Mouse (Mus musculus) Patski (cell line): ENCODE data around the gene Foxd1. TPM values are rescaled to one million over a fixed set of nuclear protein-coding genes. Genes with fewer than 3 reads are reported as not detected.

Experiments
- ATAC-seq: fragments of 100-300 bp; one replicate; pipeline ENCODE4 v1.8.0; 2021
- CTCF ChIA-PET: fragments of 350-600 bp; sonication (Branson Sonifier 250); formaldehyde crosslinking; loops from one replicate; lab custom pipeline; 2022; ENCODE audit warnings: inconsistent platforms; lab: Charles Lee
- POLR2A ChIA-PET: fragments of 350-600 bp; sonication (Branson Sonifier 250); formaldehyde crosslinking; loops from one replicate; lab custom pipeline; 2022; ENCODE audit warnings: antibody characterized with exemption, inconsistent platforms; lab: Charles Lee
- DNase-seq: peaks from one replicate; pipeline ENCODE4 v3.0.0-alpha.2; 2011; ENCODE audit warnings: low read depth, low spot score
- H3K27me3 ChIP-seq: fragments of 371-371 bp; one replicate; pipeline ENCODE4 v1.5.1; 2021
- CTCF ChIP-seq: fragments of 100-300 bp; IDR thresholded peaks from one replicate; pipeline ENCODE4 v1.5.1; 2021
- in situ Hi-C: fragments of 300-500 bp; cut with MboI; formaldehyde crosslinking; loops from 3 replicates; pipeline ENCODE4 v1.11.1; 2018; ENCODE audit warnings: low pct_unique_long_range_greater_than_20kb, mixed read lengths
- polyA plus RNA-seq: library from polyadenylated mRNA; unstranded; gene quantifications from one replicate; pipeline ENCODE4 v1.2.3, GENCODE M21; 2021

Foxd1 gene
- polyA plus RNA-seq, 1 experiment from 2014 or later: 15.1 TPM

GRCm38 (mm10) chr13:98382751-98383150 lies 28.7 kb downstream of the Foxd1 start:
- DNase-seq: no peak
- TF ChIP-seq CTCF: no peak
- in situ Hi-C loops: no loop called here
- no peak for ATAC-seq
- POLR2A ChIA-PET: interaction anchor here (0.6 kb wide), 1 partner anchor 24 kb away, joined by 3 read pairs; no protein-coding TSS in a partner anchor
- CTCF ChIA-PET: no interaction called here
- no peaks in the 10 kb centered on the region for H3K27me3 ChIP-seq

- ATAC-seq (no peak), DNase-seq (no peak)
- CTCF ChIA-PET: no interaction called here
- H3K27me3 ChIP-seq: no peaks in the 10 kb centered on the region
- POLR2A ChIA-PET: interaction anchor here (1.2 kb wide), 1 partner anchor 100 kb away, joined by 3 read pairs; no protein-coding TSS in a partner anchor
- no peak for TF ChIP-seq CTCF
- in situ Hi-C loops: no loop called here
Observed at GRCm38 (mm10) chr13:98383911-98384498, 30.0 kb downstream of the Foxd1 start.

GRCm38 (mm10) chr13:98385877-98386276 lies 31.8 kb downstream of the Foxd1 start:
- TF ChIP-seq CTCF: no peak
- ATAC-seq (no peak), DNase-seq (no peak)
- POLR2A ChIA-PET: interaction anchor here (0.7 kb wide), 1 partner anchor 865 kb away, joined by 3 read pairs; no protein-coding TSS in a partner anchor
- H3K27me3 ChIP-seq: no peaks in the 10 kb centered on the region
- CTCF ChIA-PET: no interaction called here
- in situ Hi-C loops: no loop called here

- CTCF ChIA-PET: no interaction called here
- no peak for TF ChIP-seq CTCF
- POLR2A ChIA-PET: no interaction called here
- no peaks in the 10 kb centered on the region for H3K27me3 ChIP-seq
- no peak for ATAC-seq
- in situ Hi-C loops: no loop called here
- DNase-seq: no peak
Observed at GRCm38 (mm10) chr13:98389092-98389491, 35.0 kb downstream of the Foxd1 start.

GRCm38 (mm10) chr13:98390363-98390762 lies 36.3 kb downstream of the Foxd1 start:
- in situ Hi-C loops: no loop called here
- no peak for DNase-seq
- POLR2A ChIA-PET: interaction anchor here (0.8 to 1.9 kb wide), 6 partner anchors 11 to 304 kb away, joined by 3 to 4 read pairs (median 4); partner anchors contain the start of gene Tmem171

GRCm38 (mm10) chr13:98390771-98391634 lies 37.0 kb downstream of the Foxd1 start:
- peak; percentile 22 for TF ChIP-seq CTCF
- H3K27me3 ChIP-seq: no peaks in the 10 kb centered on the region
- in situ Hi-C loops: no loop called here
- ATAC-seq: peak; percentile 75
- ChIA-PET CTCF (interaction anchor here (1.4 to 1.5 kb wide), 2 partner anchors 31 to 40 kb away, joined by 3 read pairs; no protein-coding TSS in a partner anchor), POLR2A (interaction anchor here (0.8 to 1.9 kb wide), 7 partner anchors 11 to 687 kb away, joined by 3 to 4 read pairs (median 3); partner anchors contain the start of genes Foxd1 and Tmem171)
- peak; percentile 20 for DNase-seq

More at GRCm38 (mm10) chr13:98390363-98390762, 36.3 kb downstream of the Foxd1 start:
- no peaks in the 10 kb centered on the region for H3K27me3 ChIP-seq
- no peak for ATAC-seq
- no peak for TF ChIP-seq CTCF
- CTCF ChIA-PET: interaction anchor here (1.4 kb wide), 1 partner anchor 32 kb away, joined by 3 read pairs; no protein-coding TSS in a partner anchor

- ChIA-PET CTCF (interaction anchor here (1.4 to 1.5 kb wide), 2 partner anchors 31 to 40 kb away, joined by 3 read pairs; no protein-coding TSS in a partner anchor), POLR2A (interaction anchor here (0.6 to 1.9 kb wide), 4 partner anchors 9 to 686 kb away, joined by 3 to 4 read pairs (median 4); partner anchors contain the start of gene Foxd1)
- H3K27me3 ChIP-seq: no peaks in the 10 kb centered on the region
- in situ Hi-C loops: no loop called here
- DNase-seq: peak; percentile 13
- no peak for TF ChIP-seq CTCF
- ATAC-seq: peak; percentile 28
Observed at GRCm38 (mm10) chr13:98391635-98391990, 37.6 kb downstream of the Foxd1 start.

GRCm38 (mm10) chr13:98392031-98392430 lies 38.0 kb downstream of the Foxd1 start:
- in situ Hi-C loops: no loop called here
- no peak for TF ChIP-seq CTCF
- ChIA-PET POLR2A (interaction anchor here (0.6 to 0.8 kb wide), 2 partner anchors 8 to 686 kb away, joined by 3 to 4 read pairs; no protein-coding TSS in a partner anchor), CTCF (interaction anchor here (1.5 kb wide), 1 partner anchor 41 kb away, joined by 3 read pairs; no protein-coding TSS in a partner anchor)
- H3K27me3 ChIP-seq: no peaks in the 10 kb centered on the region
- ATAC-seq (no peak), DNase-seq (no peak)

- H3K27me3 ChIP-seq: no peaks in the 10 kb centered on the region
- ChIA-PET POLR2A (no interaction called here), CTCF (no interaction called here)
- no peak for TF ChIP-seq CTCF
- DNase-seq (no peak), ATAC-seq (no peak)
- in situ Hi-C loops: no loop called here
Observed at GRCm38 (mm10) chr13:98393356-98394070, 39.5 kb downstream of the Foxd1 start.

Other genes with a start within 250 kb of the Foxd1 start
- gene Arhgef28, start 147.8 kb upstream of the Foxd1 start, polyA plus RNA-seq: 79.0 TPM
- gene Utp15, start 91.2 kb upstream of the Foxd1 start, polyA plus RNA-seq: 14.7 TPM
- 25.6 TPM for gene Ankra2, start 91.2 kb upstream of the Foxd1 start, polyA plus RNA-seq
- not detected for gene Gm21976, start 74.4 kb upstream of the Foxd1 start, polyA plus RNA-seq
- 751 TPM for gene Btf3, start 37.2 kb upstream of the Foxd1 start, polyA plus RNA-seq
- 61.3 TPM for gene Gm10320, start 137.8 kb downstream of the Foxd1 start, polyA plus RNA-seq